9 mouse cellular contexts compared by ENCODE assay signal in the genomic region with DNA sequence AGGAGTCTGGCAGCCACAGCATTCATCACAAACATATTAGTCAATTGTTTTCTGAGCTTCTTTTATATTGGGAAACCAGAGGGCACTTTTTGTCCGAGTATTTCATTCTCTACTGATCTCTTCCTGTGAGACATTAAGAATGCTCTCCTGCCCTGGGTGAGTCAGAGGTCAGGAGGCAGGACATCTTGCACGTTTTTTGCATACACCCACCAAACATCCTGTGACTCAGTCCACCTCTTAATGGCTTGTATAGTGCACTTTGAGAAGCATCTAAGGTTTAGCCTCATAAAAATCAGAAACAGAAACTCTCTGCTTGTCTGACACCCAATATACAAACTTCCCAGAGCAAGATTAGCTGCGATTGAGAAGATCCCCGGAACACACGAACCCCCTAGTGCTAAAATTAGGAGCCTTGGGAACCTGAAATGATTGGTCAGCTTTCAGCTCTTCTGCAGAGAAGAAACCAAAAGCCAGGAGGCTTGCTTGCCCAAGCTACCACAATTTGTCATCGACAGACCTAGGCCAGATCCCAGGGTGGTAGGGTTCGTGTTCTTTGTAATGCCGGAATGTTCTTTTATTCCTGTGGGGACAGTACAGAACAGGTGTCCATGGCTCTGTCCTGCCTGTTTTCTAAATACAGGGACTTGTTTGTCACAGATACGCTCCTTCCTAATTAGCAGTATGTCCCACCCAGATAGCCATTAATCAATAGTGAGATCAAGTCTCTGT. TPM values are rescaled to one million over a fixed set of nuclear protein-coding genes. Genes with fewer than 3 reads are reported as not detected.
A peak's percentile ranks its signal among the peaks of the same experiment; 100 is the strongest.
DNase-seq lines count a peak whose midpoint lies in the region; ATAC-seq and TF ChIP-seq lines count a peak whose summit lies in the region.
"Had no signal": no experiment of that assay in that cellular context is flagged by ENCODE, and none has a peak within 500 bp of the region (broad histone marks: within the 10 kb centered on the region; RNA-seq: fewer than 3 reads in every experiment).

No protein-coding gene starts in this region.

- no peak for TF ChIP-seq POLR2A in kidney, adult 2 months (IDR thresholded peaks at IDR 0.05; ENCODE audit: low read depth, low read length)

- no peaks in the 10 kb centered on the region for H3K27me3 ChIP-seq in kidney, adult 2 months (replicated peaks; ENCODE audit: control insufficient read depth, insufficient read depth, low read length)
- peaks cover 19% of the 10 kb centered on the region for H3K27me3 ChIP-seq in hindbrain, embryonic 13.5 days
- no peaks in the 10 kb centered on the region for H3K27me3 ChIP-seq in midbrain, embryonic 16.5 days (ENCODE audit: control insufficient read depth, insufficient read depth, low read depth, low read length)

- ATAC-seq in activated CD4-positive, CD25-positive, alpha-beta regulatory T cell, adult 4 months, result peak; percentile 43
- ATAC-seq in hindbrain, embryonic 13.5 days (ENCODE audit: low FRiP score), result peak; percentile 38; the same call in 1 of the 2 replicates
- ATAC-seq in midbrain, embryonic 16.5 days, result peak; percentile 58

- no peak overlapping the region for H3K4me3 ChIP-seq in kidney, adult 2 months (ENCODE audit: insufficient read depth, low read depth, low read length)
- no peak overlapping the region for H3K4me3 ChIP-seq in hindbrain, embryonic 13.5 days
- H3K4me3 ChIP-seq in midbrain, embryonic 16.5 days (ENCODE audit: low read depth, low read length), result no peak overlapping the region

- H3K9ac ChIP-seq in hindbrain, embryonic 13.5 days, result no peak overlapping the region
- H3K9ac ChIP-seq in midbrain, embryonic 16.5 days (ENCODE audit: low read depth, low read length), result peak overlapping the region; percentile 18; the same call in 1 of the 2 replicates
- H3K9ac ChIP-seq: lung, embryonic 14.5 days had no signal

- no peaks in the 10 kb centered on the region for H3K9me3 ChIP-seq in hindbrain, embryonic 13.5 days
- no peaks in the 10 kb centered on the region for H3K9me3 ChIP-seq in midbrain, embryonic 16.5 days (replicated peaks; ENCODE audit: control insufficient read depth, low read length, poor library complexity, severe bottlenecking)

- peak; percentile 25 for DNase-seq in kidney, adult 2 months
- DNase-seq in kidney, adult 11 months, result no peak
- no peak for DNase-seq in cerebellum, postnatal 14 days
- no peak for DNase-seq in kidney, adult 18-20 months
- no peak for DNase-seq in right cerebral cortex, adult 18-20 months

- no peak for TF ChIP-seq CTCF in kidney, adult 2 months (conservative IDR thresholded peaks at IDR 0.05; ENCODE audit: insufficient read depth, insufficient read length, low read depth, low read length)

- H3K27ac ChIP-seq in kidney, adult 2 months (ENCODE audit: insufficient read depth, low read depth, low read length), result peak overlapping the region; percentile 75
- peak overlapping the region; percentile 58; the same call in 1 of the 2 replicates for H3K27ac ChIP-seq in hindbrain, embryonic 13.5 days
- H3K27ac ChIP-seq in midbrain, embryonic 16.5 days (ENCODE audit: low read length), result peak overlapping the region; percentile 62

- no peak overlapping the region for H3K4me2 ChIP-seq in hindbrain, embryonic 13.5 days
- H3K4me2 ChIP-seq in midbrain, embryonic 16.5 days (ENCODE audit: low read length), result no peak overlapping the region
- H3K4me2 ChIP-seq: lung, embryonic 14.5 days had no signal

- H3K4me1 ChIP-seq in kidney, adult 2 months (ENCODE audit: control insufficient read depth, insufficient read depth, low read length), result peaks cover 43% of the 10 kb centered on the region
- peaks cover 18% of the 10 kb centered on the region for H3K4me1 ChIP-seq in hindbrain, embryonic 13.5 days (replicated peaks)
- H3K4me1 ChIP-seq in midbrain, embryonic 16.5 days (ENCODE audit: control insufficient read depth, insufficient read depth, low read length), result peaks cover 9% of the 10 kb centered on the region

- WGBS in kidney, adult 2 months, result 48% methylated on average over 9 of the region's 9 CpGs
- WGBS in hindbrain, embryonic 13.5 days, result 51% methylated on average over 9 of the region's 9 CpGs
- WGBS in midbrain, embryonic 16.5 days, result 37% methylated on average over 9 of the region's 9 CpGs

- H3K36me3 ChIP-seq in kidney, adult 2 months (ENCODE audit: control insufficient read depth, insufficient read depth, low read length), result no peaks in the 10 kb centered on the region
- no peaks in the 10 kb centered on the region for H3K36me3 ChIP-seq in hindbrain, embryonic 13.5 days
- no peaks in the 10 kb centered on the region for H3K36me3 ChIP-seq in midbrain, embryonic 16.5 days (ENCODE audit: control insufficient read depth, insufficient read depth, low read length)

RNA-seq across cellular contexts. Expression of gene Hectd1, which starts 35.9 kb away (rescaled TPM):
- polyA plus RNA-seq in kidney, adult 2 months (2012; rRNA removed), result 18.2 and 20.6 TPM in 2 replicates
- polyA plus RNA-seq in activated CD4-positive, CD25-positive, alpha-beta regulatory T cell, adult 4 months (2017; shearing (Covaris generic)), result 10 to 100 TPM; 58.5 to 73.1 TPM
- 36.8 and 38.9 TPM in 2 replicates for polyA plus RNA-seq in hindbrain, embryonic 13.5 days (2015; fragmentation: Nextera tagmentation; extraction: Ambion mirVana)
- 34.1 and 36.2 TPM in 2 replicates for polyA plus RNA-seq in midbrain, embryonic 16.5 days (2015; fragmentation: Nextera tagmentation; extraction: Ambion mirVana)
